Mouse (Mus musculus): ENCODE results near the gene Tprg.

- TF ChIP-seq CTCF (IDR thresholded peaks at IDR 0.05; ENCODE audit: low read depth) (no peak), EP300 (IDR thresholded peaks at IDR 0.05; ENCODE audit: low read depth) (no peak)
Measured at GRCm38 (mm10) chr16:25374121-25374520, 87.5 kb downstream of the Tprg start.
